Mouse (Mus musculus): ENCODE data around the gene Cul4a.
A peak's percentile ranks its signal among the peaks of the same experiment; 100 is the strongest.

Gene Cul4a

GRCm38 (mm10) chr8:13139641-13140182, 34.3 kb downstream of the Cul4a start:
- no peak for DNase-seq

- no peak for DNase-seq
Measured at GRCm38 (mm10) chr8:13141681-13142080, 36.3 kb downstream of the Cul4a start.

- no peak for DNase-seq
Measured at GRCm38 (mm10) chr8:13148476-13148875, 43.1 kb downstream of the Cul4a start.

- DNase-seq, result no peak
Measured at GRCm38 (mm10) chr8:13149287-13149686, 43.9 kb downstream of the Cul4a start.

- peak in 1 of 2 experiments; percentile 34 for DNase-seq
Measured at GRCm38 (mm10) chr8:13149866-13150265, 44.4 kb downstream of the Cul4a start.

- no peak for DNase-seq
Measured at GRCm38 (mm10) chr8:13150929-13151328, 45.5 kb downstream of the Cul4a start.

GRCm38 (mm10) chr8:13154099-13154498, 48.7 kb downstream of the Cul4a start:
- no peak for DNase-seq

- no peak for DNase-seq
Measured at GRCm38 (mm10) chr8:13155358-13155757, 49.9 kb downstream of the Cul4a start.

- no peak for DNase-seq
Measured at GRCm38 (mm10) chr8:13156327-13157097, 51.1 kb downstream of the Cul4a start.

GRCm38 (mm10) chr8:13158718-13159376, 53.4 kb downstream of the Cul4a start, which contains the start of gene Lamp1:
Gene Lamp1 (plus strand): TSS chr8:13159161.
- DNase-seq, result peak; percentile 99 to 100

- DNase-seq, result no peak
Measured at GRCm38 (mm10) chr8:13159377-13159881, 54.0 kb downstream of the Cul4a start.

- DNase-seq, result no peak
Measured at GRCm38 (mm10) chr8:13160691-13161090, 55.3 kb downstream of the Cul4a start.

- DNase-seq, result no peak
Measured at GRCm38 (mm10) chr8:13162098-13162497, 56.7 kb downstream of the Cul4a start.

- DNase-seq, result no peak
Measured at GRCm38 (mm10) chr8:13163563-13163962, 58.1 kb downstream of the Cul4a start.

- no peak for DNase-seq
Measured at GRCm38 (mm10) chr8:13164361-13164760, 58.9 kb downstream of the Cul4a start.

GRCm38 (mm10) chr8:13170510-13170909, 65.1 kb downstream of the Cul4a start:
- DNase-seq, result no peak

GRCm38 (mm10) chr8:13174305-13174704, 68.9 kb downstream of the Cul4a start:
- DNase-seq, result no peak

GRCm38 (mm10) chr8:13174811-13175210, 69.4 kb downstream of the Cul4a start:
- no peak for DNase-seq

- DNase-seq, result no peak
Measured at GRCm38 (mm10) chr8:13175650-13176049, 70.2 kb downstream of the Cul4a start.

- DNase-seq, result no peak
Measured at GRCm38 (mm10) chr8:13177173-13177852, 71.9 kb downstream of the Cul4a start.

- no peak for DNase-seq
Measured at GRCm38 (mm10) chr8:13178137-13178536, 72.7 kb downstream of the Cul4a start.

GRCm38 (mm10) chr8:13179482-13179881, 74.1 kb downstream of the Cul4a start:
- no peak for DNase-seq

GRCm38 (mm10) chr8:13179948-13180347, 74.5 kb downstream of the Cul4a start:
- DNase-seq, result no peak
